Mouse (Mus musculus) kidney, adult 2 months (tissue): ENCODE data around the gene Ttc7b. TPM values are rescaled to one million over a fixed set of nuclear protein-coding genes. Genes with fewer than 3 reads are reported as not detected.

ENCODE experiments used
- DNase-seq: peaks from one replicate; pipeline ENCODE4 v3.0.0; 2021
- H3K27ac ChIP-seq: fragments of 200-500 bp; 2 replicates; pipeline ENCODE4 v1.5.1; 2012; ENCODE audit warnings: low read depth, low read length, control low read depth, inconsistent platforms; ENCODE audit not compliant: insufficient read depth
- H3K27me3 ChIP-seq: fragments of 200-500 bp; replicated peaks from 2 replicates; pipeline ENCODE4 v1.6.1; 2012; ENCODE audit warnings: mild to moderate bottlenecking, moderate library complexity, low read length, inconsistent platforms; ENCODE audit not compliant: control insufficient read depth, insufficient read depth
- H3K36me3 ChIP-seq: fragments of 200-500 bp; 2 replicates; pipeline ENCODE4 v1.6.1; 2012; ENCODE audit warnings: mild to moderate bottlenecking, moderate library complexity, low read length, inconsistent platforms; ENCODE audit not compliant: control insufficient read depth, insufficient read depth
- H3K4me1 ChIP-seq: fragments of 200-500 bp; 2 replicates; pipeline ENCODE4 v1.6.1; 2011; ENCODE audit warnings: low read length; ENCODE audit not compliant: control insufficient read depth, insufficient read depth
- H3K4me3 ChIP-seq: fragments of 200-500 bp; 2 replicates; pipeline ENCODE4 v1.5.1; 2011; ENCODE audit warnings: mild to moderate bottlenecking, low read depth, low read length, control low read depth; ENCODE audit not compliant: insufficient read depth
- CTCF ChIP-seq: fragments of 200-500 bp; conservative IDR thresholded peaks from 2 replicates; pipeline ENCODE4 v1.5.1; 2011; ENCODE audit warnings: low read depth, mild to moderate bottlenecking, control low read depth, low read length, moderate library complexity, mixed read lengths; ENCODE audit not compliant: insufficient read depth, insufficient read length
- POLR2A ChIP-seq: fragments of 200-500 bp; IDR thresholded peaks from one replicate; pipeline ENCODE4 v1.6.1; 2011; ENCODE audit warnings: low read depth, low read length, control low read depth
- WGBS: fragments of 180-500 bp; shearing (Covaris S2); methylation state at CpG from one replicate; pipeline ENCODE4 v1.1.7; 2018; 5-methylcytosine and 5-hydroxymethylcytosine counted together
- polyA plus RNA-seq: library from polyadenylated mRNA; depleted of rRNA; stranded (reverse); fragments of >200 nt; gene quantifications from 2 replicates; pipeline ENCODE4 v1.2.3, GENCODE M21; 2012

Gene Ttc7b
- polyA plus RNA-seq, 1 experiment, result 42.1 TPM

DNA sequence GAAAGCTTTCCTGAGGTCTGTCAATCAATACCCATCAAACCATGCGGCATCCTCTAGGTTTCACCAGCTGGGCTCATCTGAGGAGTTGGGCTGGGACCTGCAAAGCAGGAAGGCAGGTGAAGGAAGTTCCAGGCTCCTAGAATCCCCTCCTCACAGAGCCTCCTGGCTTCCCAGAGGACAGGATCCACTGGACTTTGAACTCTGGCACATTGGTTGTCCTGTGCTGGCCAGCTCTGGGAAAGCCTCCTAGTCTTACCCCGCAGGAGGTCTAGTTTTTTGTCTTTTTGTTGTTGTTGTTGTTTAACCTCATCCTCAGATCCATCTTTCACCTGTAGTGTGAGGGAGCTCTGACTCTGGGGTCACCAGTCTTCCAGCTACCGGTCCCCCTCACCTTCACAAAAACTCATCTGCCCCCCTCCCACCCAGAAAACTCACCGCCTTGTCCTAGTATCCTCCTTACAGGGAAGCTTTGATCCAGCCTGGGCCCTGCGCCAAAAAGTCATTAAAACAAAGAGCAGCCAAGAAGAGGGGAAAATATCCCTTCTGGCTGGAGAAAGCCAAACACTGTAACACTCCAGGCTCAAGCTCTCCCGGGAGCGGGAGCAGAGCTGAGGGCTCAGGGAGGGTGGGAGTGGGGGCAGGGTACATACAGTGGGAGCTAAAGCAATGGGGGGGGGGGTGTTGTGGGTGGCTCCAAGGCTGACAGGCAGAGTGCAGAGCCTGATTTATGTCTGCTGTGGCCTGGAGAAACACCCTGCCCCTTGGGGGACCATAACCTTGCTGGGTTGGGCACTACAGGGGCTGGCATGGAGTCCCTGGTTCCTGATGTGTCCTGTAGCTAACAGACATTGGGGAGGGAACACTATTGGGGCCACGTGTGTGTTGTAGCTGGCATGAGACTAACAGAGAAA lies 231.1 kb downstream of the Ttc7b start:
- Histone ChIP-seq H3K36me3 (no peaks in the 10 kb centered on the region), H3K4me3 (no peak overlapping the region), H3K27ac (no peak overlapping the region), H3K4me1 (peaks cover 14% of the 10 kb centered on the region), H3K27me3 (no peaks in the 10 kb centered on the region)
- TF ChIP-seq CTCF (no peak), POLR2A (no peak)
- WGBS, result 12% methylated on average over 8 of the region's 8 CpGs
- DNase-seq, result peak; percentile 92

DNA sequence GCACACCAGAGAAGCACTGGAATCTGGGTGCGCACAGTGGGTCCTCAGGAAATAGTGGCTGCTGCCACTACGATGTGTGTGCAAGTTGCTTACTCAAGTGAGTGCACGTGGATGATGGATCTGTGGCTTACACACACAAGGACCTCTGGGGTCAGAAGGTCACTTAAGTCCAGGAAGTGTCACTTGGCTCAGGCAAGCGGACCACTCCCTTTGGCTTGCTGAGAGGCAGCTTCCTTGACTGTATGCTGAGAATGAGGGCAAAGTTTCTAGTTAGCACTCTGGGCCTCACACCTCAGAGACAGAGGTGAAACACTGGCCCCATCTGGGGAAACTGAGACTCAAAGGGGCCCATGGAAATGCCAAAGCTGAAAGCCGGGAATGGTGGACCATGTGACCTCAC lies 232.6 kb downstream of the Ttc7b start:
- Histone ChIP-seq H3K36me3 (no peaks in the 10 kb centered on the region), H3K4me1 (peaks cover 14% of the 10 kb centered on the region), H3K27ac (no peak overlapping the region), H3K4me3 (no peak overlapping the region), H3K27me3 (no peaks in the 10 kb centered on the region)
- peak; percentile 83 for DNase-seq
- no peak for TF ChIP-seq CTCF
- no peak for TF ChIP-seq POLR2A
- 62% methylated on average over 5 of the region's 5 CpGs for WGBS

DNA sequence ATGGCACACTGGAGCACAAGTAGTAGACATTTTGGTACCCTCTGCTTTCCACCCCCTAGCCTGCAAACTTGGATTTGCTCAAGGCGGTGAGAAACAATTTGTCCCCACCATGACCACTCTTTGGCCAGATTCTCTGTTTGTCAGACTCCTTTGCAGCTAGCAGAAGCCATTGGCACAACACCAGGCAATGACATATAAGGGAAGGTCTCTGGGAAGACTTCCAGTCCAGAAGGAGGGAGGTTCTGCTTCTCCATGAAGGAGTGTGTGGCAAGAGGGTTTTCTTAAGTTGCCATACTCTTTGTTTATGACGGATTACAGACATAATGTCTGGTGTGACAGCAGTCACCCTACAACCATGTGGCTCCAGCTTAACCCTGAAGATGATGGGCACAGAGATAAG lies 233.1 kb downstream of the Ttc7b start:
- no peak overlapping the region for H3K27ac ChIP-seq
- H3K27me3 ChIP-seq, result no peaks in the 10 kb centered on the region
- no peaks in the 10 kb centered on the region for H3K36me3 ChIP-seq
- H3K4me3 ChIP-seq, result no peak overlapping the region
- TF ChIP-seq CTCF, result no peak
- TF ChIP-seq POLR2A, result no peak
- peaks cover 14% of the 10 kb centered on the region for H3K4me1 ChIP-seq
- WGBS, result 91% methylated on average over 2 of the region's 2 CpGs
- DNase-seq, result no peak

DNA sequence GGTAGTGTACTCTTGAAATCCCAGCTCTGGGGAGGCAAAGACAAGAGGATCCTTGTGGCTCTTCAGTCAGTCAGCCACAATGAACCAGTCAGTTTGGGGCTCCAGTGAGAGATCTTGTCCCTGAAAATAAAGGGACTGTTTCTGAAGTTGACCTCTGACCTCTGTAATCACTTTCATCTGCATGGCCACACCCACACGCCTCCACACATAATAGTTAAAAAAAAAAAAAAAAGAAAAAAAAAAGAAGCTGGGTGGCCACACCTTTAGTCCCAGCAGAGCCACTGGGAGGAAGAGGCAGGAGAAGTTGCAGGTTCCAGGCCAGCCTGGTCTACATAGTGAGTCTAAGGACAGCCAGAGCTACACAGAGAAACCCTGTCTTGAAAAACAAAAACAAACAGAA lies 237.3 kb downstream of the Ttc7b start:
- H3K4me3 ChIP-seq, result no peak overlapping the region
- no peak for DNase-seq
- WGBS, result 77% methylated on average over 1 of the region's 1 CpGs
- H3K27me3 ChIP-seq, result no peaks in the 10 kb centered on the region
- H3K4me1 ChIP-seq, result peaks cover 12% of the 10 kb centered on the region; the same call in 1 of the 2 replicates
- H3K27ac ChIP-seq, result no peak overlapping the region
- no peaks in the 10 kb centered on the region for H3K36me3 ChIP-seq
- no peak for TF ChIP-seq CTCF
- no peak for TF ChIP-seq POLR2A

DNA sequence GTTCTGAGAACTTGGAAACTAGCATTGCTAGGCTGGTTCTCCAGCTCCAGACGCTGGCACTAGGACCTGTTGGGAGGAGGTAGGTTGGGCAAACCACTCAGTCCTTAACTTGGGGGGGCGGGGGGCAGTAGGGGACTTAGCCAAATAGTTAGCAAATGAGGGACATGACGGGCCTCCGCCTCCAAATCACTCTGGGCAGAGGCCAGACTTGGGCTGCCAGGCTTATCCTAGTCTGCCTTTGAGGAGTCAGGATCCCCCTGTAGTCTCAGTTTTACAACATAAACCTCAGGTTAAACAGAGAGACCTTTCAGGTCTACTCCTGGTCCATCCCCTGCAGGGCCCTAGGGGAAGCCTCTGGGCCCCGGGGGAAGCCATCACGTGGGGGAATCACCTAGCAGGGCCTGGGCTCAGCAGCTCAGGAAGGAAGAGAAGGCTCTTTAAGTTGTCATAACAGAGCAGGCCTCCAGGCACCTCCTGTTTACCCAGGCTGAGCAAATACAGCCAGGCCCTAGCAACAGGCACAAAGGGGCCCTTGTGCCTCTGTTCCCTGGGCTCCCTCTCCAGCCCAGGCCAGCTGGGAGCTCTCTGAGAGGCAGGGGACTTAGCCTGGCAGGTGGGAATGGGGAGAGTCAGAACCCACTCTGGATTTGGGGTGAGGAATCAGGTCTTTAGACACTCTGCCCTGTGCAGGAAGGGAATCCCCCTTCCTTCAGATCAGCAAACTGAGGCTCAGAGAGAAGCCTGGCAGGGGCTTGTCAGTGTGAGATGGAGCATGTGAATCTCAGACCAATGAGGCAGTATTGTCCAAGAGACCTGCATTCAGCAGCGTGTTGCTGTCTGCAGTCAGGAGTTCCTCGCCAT lies 238.4 kb downstream of the Ttc7b start:
- Histone ChIP-seq H3K4me1 (peaks cover 12% of the 10 kb centered on the region; the same call in 1 of the 2 replicates), H3K4me3 (no peak overlapping the region), H3K27ac (no peak overlapping the region), H3K36me3 (no peaks in the 10 kb centered on the region), H3K27me3 (no peaks in the 10 kb centered on the region)
- 64% methylated on average over 8 of the region's 8 CpGs for WGBS
- DNase-seq, result peak; percentile 35
- TF ChIP-seq CTCF (no peak), POLR2A (no peak)

DNA sequence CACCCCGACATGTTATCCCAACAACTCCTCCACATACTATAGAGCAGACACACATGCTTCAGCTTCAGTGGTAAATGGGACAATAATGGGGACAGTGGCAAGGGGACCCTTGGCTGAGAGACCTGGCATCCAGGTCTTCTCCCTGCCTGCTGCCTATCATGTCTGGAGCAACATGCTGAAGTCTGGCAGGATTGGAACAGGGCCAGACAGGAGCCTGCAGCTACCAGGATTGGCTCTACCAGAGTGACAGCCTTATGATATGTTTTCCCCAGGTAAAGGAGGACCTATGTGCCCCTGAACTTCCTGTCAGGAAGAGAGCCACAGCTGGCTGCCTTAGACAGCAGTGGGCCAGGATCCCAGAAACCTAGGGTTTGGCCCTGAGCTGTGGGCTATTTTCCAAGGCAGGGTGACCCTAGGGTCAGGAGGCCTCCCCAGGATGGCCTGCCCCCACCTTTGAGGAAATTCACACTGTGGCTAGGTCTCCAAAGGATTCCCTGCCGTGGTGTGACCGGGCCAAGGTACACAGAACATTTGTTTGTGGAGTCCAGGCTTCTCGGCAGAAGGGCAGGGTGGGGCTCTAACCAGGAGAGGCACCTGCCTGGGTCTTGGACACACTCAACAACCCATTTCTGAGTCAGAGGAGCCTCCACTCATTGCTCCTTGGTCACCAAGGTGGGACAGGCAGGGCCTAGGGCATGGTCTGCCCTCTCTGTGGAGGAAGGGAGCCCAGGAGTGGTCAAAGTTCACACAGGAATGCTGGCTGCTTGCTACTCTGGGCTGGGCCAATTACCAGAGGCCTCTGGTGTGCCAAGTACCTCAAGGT lies 239.4 kb downstream of the Ttc7b start:
- DNase-seq, result peak; percentile 95
- Histone ChIP-seq H3K4me1 (peaks cover 12% of the 10 kb centered on the region; the same call in 1 of the 2 replicates), H3K27me3 (no peaks in the 10 kb centered on the region), H3K36me3 (no peaks in the 10 kb centered on the region), H3K4me3 (no peak overlapping the region), H3K27ac (peak overlapping the region; percentile 21)
- WGBS, result 47% methylated on average over 4 of the region's 4 CpGs
- TF ChIP-seq POLR2A, result no peak
- no peak for TF ChIP-seq CTCF
